Mouse (Mus musculus) mouse embryonic stem cell (cell line): ENCODE results near the gene Mei4.

Experiments used
- in situ Hi-C, 2 experiments: fragments of 300-500 bp; cut with MboI; formaldehyde crosslinking; loops; 1 replicate in 1 of 2; 3 replicates in 1 of 2; pipeline ENCODE4 v1.14.3; 2019 to 2020; ENCODE audit warnings: low sequenced_read_pairs in 2 of 2, low pct_unique_long_range_greater_than_20kb in 1 of 2, mixed read lengths in 1 of 2; ENCODE audit not compliant: unreplicated experiment in 1 of 2

Mei4 gene

DNA sequence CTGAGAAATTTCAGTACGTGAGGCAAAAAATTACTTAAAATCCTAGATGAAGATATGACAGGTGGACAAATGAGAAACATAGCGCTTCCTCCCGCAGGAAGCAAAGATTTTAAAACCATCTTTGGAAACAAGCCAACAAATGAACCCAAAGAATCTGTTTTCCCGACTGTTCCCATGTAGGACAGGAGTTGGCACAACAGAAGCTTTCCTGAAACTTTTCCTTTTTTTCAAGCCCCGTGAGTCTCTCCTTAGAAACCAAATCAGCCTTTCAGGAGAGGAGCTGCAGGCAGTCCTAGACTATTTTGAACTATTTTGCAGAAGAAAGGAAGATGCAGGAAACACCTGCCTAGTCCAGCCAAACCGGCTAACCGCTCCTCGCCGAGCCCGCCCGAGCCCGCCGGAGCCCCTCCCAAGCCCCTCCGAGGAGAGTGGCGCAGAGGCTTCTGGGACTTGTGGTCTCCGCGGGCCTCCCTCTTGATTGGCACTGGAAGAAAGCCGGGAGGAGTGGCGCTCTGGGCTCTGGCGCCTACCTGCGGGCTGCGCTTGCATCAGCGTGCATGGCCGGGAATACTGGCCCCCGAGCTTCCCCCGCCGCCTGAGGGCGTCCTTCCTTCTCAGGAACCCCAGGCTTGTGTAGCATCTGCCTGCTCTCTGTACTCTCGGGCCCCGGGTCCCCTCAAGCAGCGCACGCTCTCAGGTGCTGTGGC, at the start of gene Mei4:
Gene Mei4 (plus strand): TSS at position 490 of the 707 bp plus-strand sequence.
- in situ Hi-C loops: no loop called here

DNA sequence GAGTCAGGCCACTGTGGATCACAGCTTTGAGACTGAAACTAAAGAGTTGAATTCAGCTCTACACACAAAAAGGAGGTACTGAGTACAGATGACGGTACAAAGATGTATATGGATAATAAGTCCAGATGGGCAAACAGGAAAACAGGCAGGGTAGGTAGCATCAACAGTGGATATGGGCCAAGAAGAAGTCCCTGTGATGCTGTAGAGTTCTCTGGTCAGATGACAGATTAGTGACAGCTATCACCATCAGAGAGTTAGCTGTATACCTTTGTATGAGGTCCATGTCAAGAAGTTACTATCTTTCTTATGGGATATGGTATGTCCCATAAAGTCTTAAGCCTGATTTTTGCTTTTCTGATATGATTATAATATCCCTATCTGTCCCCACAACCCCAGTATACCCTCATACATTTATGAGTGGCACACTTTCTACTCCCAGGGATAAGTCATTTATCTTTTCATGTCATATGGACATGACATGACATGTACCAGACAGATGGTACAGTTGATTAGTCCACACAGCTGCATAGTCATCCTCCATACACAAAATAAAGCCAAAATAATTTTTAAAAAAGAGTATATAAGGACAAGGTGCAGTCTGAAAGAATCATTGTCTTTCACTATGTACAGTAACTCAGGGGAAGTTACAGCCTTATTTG, 43.6 kb upstream of the Mei4 start:
- in situ Hi-C loops: no loop called here

DNA sequence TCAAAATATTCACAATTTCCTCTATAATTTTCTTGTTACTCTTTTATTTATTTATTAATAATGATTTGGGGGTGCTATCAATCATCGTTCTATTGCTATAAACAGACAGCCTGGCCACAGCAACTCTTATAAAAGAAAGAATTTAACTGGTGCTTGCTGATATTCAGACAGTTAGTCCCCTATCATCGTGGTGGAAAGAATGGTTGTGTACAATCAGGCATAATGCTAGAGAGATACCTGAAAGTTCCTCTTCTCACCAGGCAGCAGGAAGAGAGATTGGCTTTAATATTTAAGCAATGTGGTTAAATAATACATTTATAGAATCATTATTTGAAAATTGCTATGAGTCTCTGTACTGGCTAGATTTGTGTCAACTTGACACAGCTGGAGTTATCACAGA, 35.9 kb upstream of the Mei4 start:
- in situ Hi-C loops: no loop called here

DNA sequence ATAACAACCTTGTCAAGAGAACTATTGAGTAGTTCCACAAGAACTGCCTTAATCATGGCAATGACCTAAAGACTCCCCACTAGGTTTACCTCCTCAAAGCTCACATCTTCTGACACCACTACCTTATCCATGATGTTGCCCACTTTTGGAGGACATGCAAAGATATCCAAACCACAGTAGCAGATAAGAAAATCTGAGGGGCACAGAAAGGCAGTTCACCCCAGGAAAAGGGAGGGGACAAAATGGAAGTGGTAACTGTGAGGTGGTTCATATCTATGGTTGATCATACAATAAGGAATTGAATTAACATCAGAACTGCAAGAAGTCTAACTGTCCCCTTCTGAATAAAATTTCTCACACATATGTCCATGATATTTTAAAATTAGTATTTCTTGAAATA, 29.4 kb upstream of the Mei4 start:
- in situ Hi-C loops: no loop called here

DNA sequence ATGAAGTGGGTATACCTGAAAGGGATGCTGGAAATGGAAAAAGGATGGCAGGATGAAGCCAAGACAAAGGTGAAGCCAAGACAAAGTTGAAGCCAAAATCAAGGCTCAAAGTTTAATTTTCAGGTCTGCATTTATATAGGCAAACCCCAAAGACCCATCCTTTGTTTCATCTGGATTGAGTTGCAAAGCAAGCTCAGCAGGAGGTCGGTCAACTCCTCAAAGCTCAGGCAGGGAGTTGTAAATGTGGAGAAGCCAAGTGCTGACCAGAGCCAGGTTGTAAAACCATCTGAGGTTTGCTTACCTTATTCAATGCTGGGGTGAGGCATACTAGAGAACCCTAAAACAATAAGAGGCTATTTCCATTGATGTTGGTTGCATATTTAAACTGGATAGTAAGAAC, 4.6 kb upstream of the Mei4 start:
- in situ Hi-C loops: no loop called here

GRCm38 (mm10) chr9:81863888-81864234, 391 bp downstream of the Mei4 start:
- in situ Hi-C loops: no loop called here

DNA sequence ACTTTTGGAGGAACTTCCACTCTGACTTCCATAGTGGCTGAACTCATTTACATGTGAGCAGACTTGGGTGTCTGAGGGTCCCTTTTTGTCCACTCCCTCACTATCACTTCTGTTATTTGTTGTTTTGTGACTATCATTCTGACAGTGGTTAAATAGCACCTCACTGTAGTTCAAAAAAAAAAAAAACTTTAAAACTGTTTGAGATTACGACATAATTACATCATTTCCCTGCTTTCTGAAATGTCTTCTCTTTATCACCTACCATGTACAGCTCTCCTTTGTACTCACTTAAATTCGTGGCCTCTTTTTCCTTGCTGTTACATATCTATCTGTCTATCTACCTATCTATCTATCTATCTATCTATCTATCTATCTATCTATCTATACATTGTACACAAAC, 2.6 kb downstream of the Mei4 start:
- in situ Hi-C loops: no loop called here

GRCm38 (mm10) chr9:81921456-81921855, 58.0 kb downstream of the Mei4 start:
- in situ Hi-C loops: no loop called here

DNA sequence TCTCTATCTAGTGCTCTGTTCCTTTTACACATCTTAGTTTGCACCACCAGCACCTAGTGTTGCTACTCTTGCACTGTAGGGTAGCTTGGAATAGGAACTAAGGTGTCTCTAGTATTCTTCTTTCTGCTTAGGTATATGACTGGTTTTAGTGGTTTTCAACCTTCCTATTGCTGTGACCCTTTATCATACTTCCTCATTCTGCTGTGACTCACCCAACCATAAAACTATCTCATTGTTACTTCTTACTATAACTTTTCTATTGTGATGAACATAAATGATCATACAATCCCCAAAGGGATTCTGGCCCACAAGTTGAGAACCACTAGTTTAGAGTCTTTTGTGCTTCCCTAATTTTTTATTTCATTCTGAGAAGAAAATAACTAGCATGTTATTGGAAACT, 61.3 kb downstream of the Mei4 start:
- in situ Hi-C loops: no loop called here

GRCm38 (mm10) chr9:81940533-81940932, 77.1 kb downstream of the Mei4 start:
- in situ Hi-C loops: no loop called here

GRCm38 (mm10) chr9:81945624-81946023, 82.2 kb downstream of the Mei4 start:
- in situ Hi-C loops: no loop called here

DNA sequence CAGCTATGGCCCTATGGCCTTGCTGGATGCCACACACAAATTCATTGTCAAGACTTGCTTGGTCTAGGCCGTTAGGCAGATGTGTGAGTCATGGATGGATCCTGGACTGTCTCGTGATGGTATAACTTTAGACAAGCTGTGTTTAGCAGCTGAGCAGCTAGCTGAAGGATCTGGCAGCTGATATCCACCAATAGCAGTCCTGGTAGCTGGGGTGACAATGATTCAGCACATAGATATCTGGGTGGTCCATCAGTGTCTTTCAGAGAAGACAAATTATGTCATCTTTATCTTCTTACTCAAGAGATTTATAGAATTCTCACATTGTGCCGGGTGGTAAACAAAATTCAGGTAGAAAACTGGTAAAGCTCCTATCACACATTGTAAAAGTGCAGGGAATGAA, 93.4 kb downstream of the Mei4 start:
- in situ Hi-C loops: no loop called here

DNA sequence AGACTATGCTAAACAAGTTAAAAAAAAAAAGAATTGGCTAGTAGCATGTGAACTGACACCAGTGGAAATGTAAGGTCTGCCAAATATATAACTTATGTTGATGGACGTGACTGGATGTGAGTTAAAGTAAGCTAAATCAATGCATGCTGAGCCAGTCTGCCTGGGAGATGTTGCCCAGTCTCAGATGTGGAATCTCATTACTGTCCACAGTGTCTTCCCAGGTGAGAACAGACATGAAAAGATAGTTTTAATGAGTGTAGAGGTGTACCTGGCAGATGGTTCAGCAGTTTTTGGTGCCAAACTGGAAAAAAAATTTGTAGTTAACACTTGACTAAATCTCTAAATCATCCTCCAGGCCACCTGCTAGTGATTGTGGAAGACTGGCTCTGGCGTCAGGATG, 94.4 kb downstream of the Mei4 start:
- in situ Hi-C loops: no loop called here

- in situ Hi-C loops: no loop called here
Observed at GRCm38 (mm10) chr9:81966765-81967164, 103.3 kb downstream of the Mei4 start.

DNA sequence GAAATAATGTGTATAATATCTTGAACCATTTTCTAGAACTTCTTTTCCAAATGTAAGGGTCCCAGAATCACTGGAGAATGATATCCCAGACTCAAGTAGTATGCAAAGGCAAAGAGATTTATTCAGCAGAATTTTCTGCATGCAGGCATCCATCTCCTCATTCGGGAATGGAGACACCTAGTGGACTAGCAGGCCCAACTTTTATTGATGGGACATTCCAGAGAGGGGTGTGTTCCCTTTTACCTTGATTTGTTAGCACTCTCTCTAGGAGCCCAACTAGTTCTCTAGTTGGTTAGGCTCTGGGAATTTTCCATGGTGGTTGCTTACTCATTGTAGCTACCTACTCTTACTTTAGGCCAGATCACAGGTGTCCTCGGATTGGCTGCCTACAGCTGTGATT, 105.5 kb downstream of the Mei4 start:
- in situ Hi-C loops: no loop called here

GRCm38 (mm10) chr9:81982461-81982860, 119.0 kb downstream of the Mei4 start:
- in situ Hi-C loops: no loop called here

- in situ Hi-C loops: no loop called here
Observed at GRCm38 (mm10) chr9:82012991-82013390, 149.5 kb downstream of the Mei4 start.

GRCm38 (mm10) chr9:82042515-82043056, 179.1 kb downstream of the Mei4 start:
- in situ Hi-C loops: no loop called here

GRCm38 (mm10) chr9:82044517-82044916, 181.0 kb downstream of the Mei4 start:
- in situ Hi-C loops: no loop called here

- in situ Hi-C loops: no loop called here
Observed at GRCm38 (mm10) chr9:82073832-82074231, 210.4 kb downstream of the Mei4 start.
